ENCODE assay signal across 15 mouse cellular contexts in the genomic region with DNA sequence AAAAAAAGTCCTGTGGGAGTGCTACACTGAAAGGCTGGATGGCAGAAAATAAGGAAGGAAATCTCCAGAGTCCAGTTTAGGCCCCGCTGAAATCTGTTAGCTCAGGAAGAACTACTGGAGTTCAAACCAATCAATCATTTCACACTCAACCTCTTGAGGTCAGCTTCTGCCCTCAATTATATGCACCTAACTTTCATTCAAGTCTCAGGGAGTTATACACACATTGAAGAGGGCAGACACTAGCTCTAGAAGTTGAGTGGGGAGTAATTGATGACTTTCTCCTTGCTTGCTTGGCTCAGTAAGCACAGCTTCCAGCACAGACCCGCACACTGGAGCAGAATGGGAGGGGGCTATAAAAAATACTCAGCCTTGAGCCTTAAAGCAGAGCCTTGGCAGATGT.
"Had no signal": no experiment of that assay in that cellular context is flagged by ENCODE, and none has a peak within 500 bp of the region (broad histone marks: within the 10 kb centered on the region; RNA-seq: fewer than 3 reads in every experiment).

No protein-coding gene starts in this region.

- H3K36me3 ChIP-seq: limb, embryonic 10.5 days; liver, embryonic 15.5 days; stomach, embryonic 15.5 days had no signal

- DNase-seq: kidney, adult 8-10 months; lung, adult 2 months; lung, postnatal 10 days; midbrain, embryonic 14.5 days; retina, postnatal 1 day; thymus, adult 2 months; thymus, postnatal 4 days had no signal

- H3K27me3 ChIP-seq: liver, embryonic 15.5 days; stomach, embryonic 15.5 days had no signal

- H3K4me3 ChIP-seq: left cerebral cortex, adult 2 months; limb, embryonic 10.5 days; liver, embryonic 15.5 days; stomach, embryonic 15.5 days had no signal

- H3K27ac ChIP-seq: left cerebral cortex, adult 2 months; limb, embryonic 10.5 days; liver, embryonic 15.5 days; macrophage; stomach, embryonic 15.5 days had no signal

- H3K9me3 ChIP-seq: limb, embryonic 10.5 days; liver, embryonic 15.5 days; stomach, embryonic 15.5 days had no signal

- H3K9ac ChIP-seq: liver, embryonic 15.5 days; stomach, embryonic 15.5 days had no signal

- ATAC-seq: inflammation-experienced regulatory T-cells, adult 6 months; intestine, postnatal 0 days had no signal

- H3K4me1 ChIP-seq: limb, embryonic 10.5 days; liver, embryonic 15.5 days; stomach, embryonic 15.5 days had no signal

- H3K4me2 ChIP-seq: liver, embryonic 11.5 days; liver, embryonic 15.5 days; stomach, embryonic 15.5 days had no signal
